Mouse (Mus musculus): ENCODE data around the gene Glrx3.

Glrx3 gene

GRCm38 (mm10) chr7:137477950-137478620 is 40.7 kb downstream of the Glrx3 start:
- peak; percentile 95 for DNase-seq

- DNase-seq: no peak
These were observed 41.2 kb downstream of the Glrx3 start for GRCm38 (mm10) chr7:137478621-137478982.

GRCm38 (mm10) chr7:137480839-137481238 is 43.4 kb downstream of the Glrx3 start:
- no peak for DNase-seq

- DNase-seq: no peak
These were observed 46.6 kb downstream of the Glrx3 start for GRCm38 (mm10) chr7:137483987-137484386.

- no peak for DNase-seq
These were observed 51.0 kb downstream of the Glrx3 start for GRCm38 (mm10) chr7:137488391-137488790.

- no peak for DNase-seq
These were observed 53.3 kb downstream of the Glrx3 start for GRCm38 (mm10) chr7:137490711-137491110.

- no peak for DNase-seq
These were observed 55.0 kb downstream of the Glrx3 start for GRCm38 (mm10) chr7:137492307-137492973.

- no peak for DNase-seq
These were observed 61.3 kb downstream of the Glrx3 start for GRCm38 (mm10) chr7:137498736-137499135.

GRCm38 (mm10) chr7:137517588-137517987 is 80.2 kb downstream of the Glrx3 start:
- no peak for DNase-seq

- DNase-seq: peak; percentile 13
These were observed 80.7 kb downstream of the Glrx3 start for GRCm38 (mm10) chr7:137518028-137518576.

All from lung, postnatal 36 days (tissue).